Mouse (Mus musculus): ENCODE data around the gene Ski.

DNA sequence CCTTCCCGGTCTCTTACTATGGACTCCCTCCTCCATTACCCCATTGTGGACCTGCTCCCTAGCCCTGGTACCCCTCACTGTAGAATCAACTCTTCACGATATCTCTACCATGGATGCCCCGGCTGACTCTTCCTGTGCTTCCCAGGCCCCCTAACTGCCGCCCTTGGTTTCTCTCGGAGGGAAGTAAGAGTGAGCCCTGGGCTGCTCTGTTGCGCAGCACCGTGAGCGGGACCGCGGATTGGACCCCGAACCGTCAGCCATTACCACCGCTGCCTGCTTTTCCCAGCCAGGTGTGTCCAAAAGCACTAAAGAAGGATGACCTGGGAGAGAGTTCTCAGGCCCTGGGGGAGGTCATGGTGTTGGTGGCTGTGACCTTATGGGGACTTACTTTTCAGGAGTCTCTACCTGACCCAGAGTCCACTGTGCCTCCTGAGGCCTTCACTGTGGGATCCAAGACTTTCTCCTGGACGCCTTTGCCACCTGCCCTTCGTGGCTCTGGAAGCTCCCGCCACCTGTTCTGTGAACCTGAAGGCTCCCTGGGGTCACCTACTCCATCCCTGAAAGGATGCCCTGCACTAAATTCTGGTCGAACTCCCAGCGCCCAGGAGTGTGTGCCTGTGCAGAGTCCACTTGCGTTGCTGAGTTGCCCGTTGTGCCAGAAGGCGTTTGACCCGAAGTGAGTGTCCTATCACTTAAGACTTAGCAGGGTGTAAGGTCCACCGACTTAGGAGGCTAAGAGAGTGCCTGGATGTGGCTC, 28.1 kb upstream of the Ski start:
- TF ChIP-seq CTCF (IDR thresholded peaks at IDR 0.05; ENCODE audit: borderline replicate concordance, extremely low read depth, insufficient read depth, insufficient read length) (no peak), POLR2A (IDR thresholded peaks at IDR 0.05; ENCODE audit: borderline replicate concordance, extremely low read depth, insufficient read depth, insufficient read length, poor library complexity, severe bottlenecking) (no peak)
